Comparison of ENCODE assay signal across 8 mouse cellular contexts in the genomic region with DNA sequence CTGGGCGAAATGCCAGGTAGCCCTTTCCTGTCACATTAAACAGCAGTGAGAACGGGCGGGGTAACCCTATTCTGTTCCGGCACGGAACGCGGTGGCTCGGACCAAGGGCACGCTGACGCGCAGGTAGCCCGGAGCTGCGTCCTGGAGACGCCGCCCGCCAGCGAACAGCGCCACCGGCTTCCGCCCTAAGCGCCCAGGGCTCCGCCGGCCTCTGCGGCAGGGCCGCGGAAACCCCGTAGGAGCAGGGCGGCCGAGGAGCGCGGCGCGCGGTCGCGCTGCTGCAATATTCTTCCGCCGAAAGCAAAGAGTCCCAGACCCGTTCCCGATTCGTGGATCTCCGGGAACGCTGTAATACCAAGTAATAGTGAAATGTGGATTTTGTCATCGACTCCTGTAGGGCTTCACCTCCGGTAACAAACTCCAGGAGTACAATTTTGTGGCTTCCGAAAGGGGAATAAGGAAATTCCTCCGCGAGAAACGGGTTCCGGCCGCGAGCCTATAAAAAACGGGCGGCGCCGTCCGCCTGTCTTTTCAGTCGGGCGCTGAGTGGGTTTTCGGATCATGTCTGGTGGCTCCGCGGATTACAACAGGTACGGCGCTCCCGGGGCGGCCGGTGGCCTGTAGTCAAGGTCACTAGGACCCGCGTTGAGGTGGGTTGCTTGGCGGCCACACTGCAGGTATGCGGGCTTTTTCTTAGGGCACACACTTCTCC. TPM values are rescaled to one million over a fixed set of nuclear protein-coding genes. Genes with fewer than 3 reads are reported as not detected.
DNase-seq lines count a peak whose midpoint lies in the region; ATAC-seq lines count a peak whose summit lies in the region.

A gene (plus strand): TSS at position 214 of the 712 bp plus-strand sequence.

- peaks cover 35% of the 10 kb centered on the region for H3K36me3 ChIP-seq in megakaryocyte, embryonic 14.5 days (replicated peaks; ENCODE audit: low read length)

- no peaks in the 10 kb centered on the region for H3K9me3 ChIP-seq in megakaryocyte, embryonic 14.5 days

- no peaks in the 10 kb centered on the region for H3K27me3 ChIP-seq in megakaryocyte, embryonic 14.5 days (replicated peaks)

- peak; percentile 98 for DNase-seq in ZHBTc4 (ENCODE audit: low read depth, low spot score)
- peak; percentile 86 to 90 for DNase-seq in gastrocnemius, adult 8-10 months (ENCODE audit: low spot score in 2 of 2)
- peak; percentile 93 for DNase-seq in hindlimb bud, embryonic 11.5 days (ENCODE audit: extremely low spot score, low read depth, low spot score)
- peak; percentile 88 to 93 for DNase-seq in left cerebral cortex, adult 8-10 months (ENCODE audit: low spot score in 2 of 2)
- peak; percentile 94 for DNase-seq in right cerebral cortex, postnatal 10 days (ENCODE audit: low spot score in 2 of 2)
- peak; percentile 92 for DNase-seq in urinary bladder, postnatal 25 days (ENCODE audit: low spot score)

- peak within 1 kb of the TSS; percentile 99 for H3K4me3 ChIP-seq in megakaryocyte, embryonic 14.5 days (replicated peaks)

- ATAC-seq in common myeloid progenitor, adult 5-6 weeks (replicated peaks; ENCODE audit: low read depth, poor library complexity, severe bottlenecking): peak; percentile 70

- H3K4me1 ChIP-seq in megakaryocyte, embryonic 14.5 days: peaks cover 56% of the 10 kb centered on the region

RNA-seq across cellular contexts. Expression of the gene that starts here (rescaled TPM):
- total RNA-seq in common myeloid progenitor, adult 5-6 weeks (2017): 830 and 874 TPM in 2 replicates
- total RNA-seq in gastrocnemius, adult 8-10 months (2022): 100 to 1,000 TPM; 414 to 531 (median 457) TPM
- total RNA-seq in left cerebral cortex, adult 8-10 months (2022): 100 to 1,000 TPM; 839 to 960 (median 920) TPM
- 5.3 TPM in 1 of 2 replicates, not detected in the other for polyA plus RNA-seq in megakaryocyte, embryonic 14.5 days (2012; ENCODE audit: insufficient read depth, low replicate concordance)

Comparison
In these comparisons a context has a peak if more than half of its experiments do, and no peak if none do; other contexts are left out.
1. Peak in every context shown above with its lines: DNase-seq, ATAC-seq and H3K4me3 ChIP-seq.